ENCODE assay signal across 11 mouse cellular contexts in genomic region chr3:60574199-60574598, GRCm38 (mm10).
DNase-seq lines count a peak whose midpoint lies in the region; ATAC-seq and TF ChIP-seq lines count a peak whose summit lies in the region.
"Had no signal": no experiment of that assay in that cellular context is flagged by ENCODE, and none has a peak within 500 bp of the region (broad histone marks: within the 10 kb centered on the region; RNA-seq: fewer than 3 reads in every experiment).

No protein-coding gene starts in this region.

- no peaks in the 10 kb centered on the region for H3K9me3 ChIP-seq in heart, embryonic 13.5 days
- no peaks in the 10 kb centered on the region for H3K9me3 ChIP-seq in MEL (replicated peaks; ENCODE audit: insufficient read depth, low read length)
- H3K9me3 ChIP-seq in embryonic facial prominence, embryonic 10.5 days: no peaks in the 10 kb centered on the region
- no peaks in the 10 kb centered on the region for H3K9me3 ChIP-seq in liver, embryonic 15.5 days (replicated peaks)

- no peaks in the 10 kb centered on the region for H3K27me3 ChIP-seq in heart, embryonic 13.5 days (replicated peaks)
- H3K27me3 ChIP-seq in MEL (ENCODE audit: control insufficient read depth in 1 of 2, insufficient read depth in 2 of 2, low read length in 2 of 2): no peaks in the 10 kb centered on the region
- H3K27me3 ChIP-seq in embryonic facial prominence, embryonic 10.5 days (replicated peaks; ENCODE audit: low read depth, poor library complexity, severe bottlenecking): no peaks in the 10 kb centered on the region
- no peaks in the 10 kb centered on the region for H3K27me3 ChIP-seq in liver, embryonic 15.5 days
- H3K27me3 ChIP-seq: CH12.LX had no signal

- no peak for TF ChIP-seq RAD21 in MEL (IDR thresholded peaks at IDR 0.05; ENCODE audit: low read depth, low read length)

- H3K36me3 ChIP-seq in heart, embryonic 13.5 days: no peaks in the 10 kb centered on the region
- peaks cover 3 to 76% of the 10 kb centered on the region in 2 experiments for H3K36me3 ChIP-seq in MEL (ENCODE audit: control insufficient read depth in 1 of 2, insufficient read depth in 2 of 2, low read length in 2 of 2)
- no peaks in the 10 kb centered on the region for H3K36me3 ChIP-seq in embryonic facial prominence, embryonic 10.5 days (replicated peaks)
- no peaks in the 10 kb centered on the region for H3K36me3 ChIP-seq in liver, embryonic 15.5 days (replicated peaks)

- H3K4me2 ChIP-seq in heart, embryonic 13.5 days: no peak overlapping the region
- H3K4me2 ChIP-seq in liver, embryonic 15.5 days: peak overlapping the region; percentile 35

- no peak for DNase-seq in heart, adult 9 months (ENCODE audit: low spot score in 2 of 2)
- peak; percentile 72 for DNase-seq in MEL (ENCODE audit: low read depth, low spot score)
- no peak for DNase-seq in embryonic facial prominence, embryonic 10.5 days (ENCODE audit: low spot score)
- no peak for DNase-seq in kidney, postnatal 4 days
- DNase-seq in lung, adult 18-20 months: no peak
- DNase-seq: cerebellum, postnatal 14 days; thymus, postnatal 25 days had no signal

- H3K4me1 ChIP-seq in heart, embryonic 13.5 days: peaks cover 85% of the 10 kb centered on the region
- peaks cover 28 to 29% of the 10 kb centered on the region in 2 experiments for H3K4me1 ChIP-seq in MEL (ENCODE audit: control insufficient read depth in 1 of 2, insufficient read depth in 2 of 2, low read length in 2 of 2)
- peaks cover 17% of the 10 kb centered on the region for H3K4me1 ChIP-seq in embryonic facial prominence, embryonic 10.5 days
- peaks cover 73% of the 10 kb centered on the region for H3K4me1 ChIP-seq in liver, embryonic 15.5 days (replicated peaks)

- peak; percentile 86 to 88 for TF ChIP-seq EP300 in MEL (IDR thresholded peaks at IDR 0.05; ENCODE audit: low read depth in 1 of 2, low read length in 2 of 2)

- no peak overlapping the region for H3K4me3 ChIP-seq in heart, embryonic 13.5 days
- H3K4me3 ChIP-seq in MEL (ENCODE audit: control insufficient read depth in 1 of 2, insufficient read depth in 1 of 2, low read depth in 2 of 2, low read length in 2 of 2): no peak overlapping the region
- no peak overlapping the region for H3K4me3 ChIP-seq in embryonic facial prominence, embryonic 10.5 days
- H3K4me3 ChIP-seq in liver, embryonic 15.5 days (replicated peaks): no peak overlapping the region

- no peak for TF ChIP-seq POLR2A in MEL (IDR thresholded peaks at IDR 0.05; ENCODE audit: control insufficient read depth in 1 of 2, insufficient read depth in 1 of 2, low read depth in 1 of 2, low read length in 2 of 2, poor library complexity in 1 of 2)

- peak overlapping the region; percentile 51; the same call in 1 of the 2 replicates for H3K27ac ChIP-seq in heart, embryonic 13.5 days (replicated peaks)
- peak overlapping the region; percentile 69 for H3K27ac ChIP-seq in MEL (ENCODE audit: control insufficient read depth, low read depth, low read length)
- peak overlapping the region; percentile 35; the same call in 1 of the 2 replicates for H3K27ac ChIP-seq in embryonic facial prominence, embryonic 10.5 days (replicated peaks)
- peak overlapping the region; percentile 65 for H3K27ac ChIP-seq in liver, embryonic 15.5 days (replicated peaks)

- H3K9ac ChIP-seq in heart, embryonic 13.5 days: no peak overlapping the region
- no peak overlapping the region; the same call in 1 of the 2 replicates for H3K9ac ChIP-seq in MEL (ENCODE audit: control insufficient read depth, low read depth, low read length, poor library complexity, severe bottlenecking)
- 0 out of 2 replicates have a peak overlapping the region, but pooled peaks have one; percentile 1 for H3K9ac ChIP-seq in liver, embryonic 15.5 days

- no peak for TF ChIP-seq CTCF in MEL (IDR thresholded peaks at IDR 0.05 in 2 of 3, conservative IDR thresholded peaks at IDR 0.05 in 1 of 3; ENCODE audit: control insufficient read depth in 1 of 3, insufficient read depth in 1 of 3, low read depth in 2 of 3, low read length in 3 of 3, poor library complexity in 1 of 3, severe bottlenecking in 1 of 3)

- WGBS in heart, embryonic 13.5 days: 57% methylated on average over 9 of the region's 9 CpGs
- 93% methylated on average over 9 of the region's 9 CpGs for WGBS in embryonic facial prominence, embryonic 10.5 days
- 26% methylated on average over 9 of the region's 9 CpGs for WGBS in liver, embryonic 15.5 days (ENCODE audit: insufficient replicate concordance)

- H3K79me2 ChIP-seq in MEL (ENCODE audit: control insufficient read depth, insufficient read depth, low read length, poor library complexity): peaks cover 46% of the 10 kb centered on the region

- ATAC-seq in heart, embryonic 13.5 days (ENCODE audit: extremely low read depth, insufficient number of reproducible peaks, low FRiP score, low TSS enrichment): peak; percentile 45; the same call in 1 of the 2 replicates
- ATAC-seq in liver, embryonic 15.5 days (ENCODE audit: insufficient read depth): peak; percentile 56
- ATAC-seq in inflammation-experienced regulatory T-cells, adult 6 months: no peak

TF ChIP-seq in MEL, 35 proteins besides CTCF, POLR2A, EP300 and RAD21:
- TF ChIP-seq MXI1 (IDR thresholded peaks at IDR 0.05; ENCODE audit: low read depth, low read length) (peak; percentile 72), ZMIZ1 (IDR thresholded peaks at IDR 0.05; ENCODE audit: low read depth, low read length) (no peak), RCOR1 (IDR thresholded peaks at IDR 0.05; ENCODE audit: low read depth, low read length) (no peak), GATA1 (IDR thresholded peaks at IDR 0.05; ENCODE audit: low read depth, low read length) (peak; percentile 85), ETS1 (IDR thresholded peaks at IDR 0.05; ENCODE audit: low read depth, low read length) (peak; percentile 72), TAL1 (IDR thresholded peaks at IDR 0.05; ENCODE audit: low read length) (peak; percentile 83), ELF1 (IDR thresholded peaks at IDR 0.05; ENCODE audit: low read depth, low read length) (no peak), TCF12 (IDR thresholded peaks at IDR 0.05; ENCODE audit: low read depth, low read length) (peak; percentile 93), E2F4 (IDR thresholded peaks at IDR 0.05; ENCODE audit: borderline replicate concordance, low read depth, low read length) (no peak), NELFE (IDR thresholded peaks at IDR 0.05; ENCODE audit: low read depth, low read length) (no peak)
